Mouse (Mus musculus) neural tube, embryonic 14.5 days (tissue): Measurements from ENCODE around the gene Dusp5. TPM values are rescaled to one million over a fixed set of nuclear protein-coding genes. Genes with fewer than 3 reads are reported as not detected.

ENCODE experiments used
- polyA plus RNA-seq: library from polyadenylated mRNA; unstranded; fragments of >200 nt; fragmentation: Nextera tagmentation; extraction: Ambion mirVana; gene quantifications from 2 replicates; pipeline ENCODE4 v1.2.1, GENCODE M21; 2014

Gene Dusp5
- polyA plus RNA-seq, 1 experiment from 2014 or later, result 2.4 TPM

Other genes with a start within 250 kb of the Dusp5 start
- 41.8 and 57.5 TPM in 2 replicates for gene Mxi1, start 218.6 kb upstream of the Dusp5 start, polyA plus RNA-seq
- 8.7 TPM in 1 of 2 replicates, not detected in the other for gene Gm10197, start 157.3 kb upstream of the Dusp5 start, polyA plus RNA-seq
- 34.6 and 40.2 TPM in 2 replicates for gene Smndc1, start 138.5 kb upstream of the Dusp5 start, polyA plus RNA-seq
- gene Nutf2-ps1, start 60.0 kb downstream of the Dusp5 start, polyA plus RNA-seq, result 203 and 206 TPM in 2 replicates
- 57.0 and 60.6 TPM in 2 replicates for gene Smc3, start 71.3 kb downstream of the Dusp5 start, polyA plus RNA-seq
- 0.53 and 1.2 TPM in 2 replicates for gene Rbm20, start 148.2 kb downstream of the Dusp5 start, polyA plus RNA-seq